Mouse (Mus musculus): ENCODE measurements at regions not wholly inside any gene's neighbourhood (a gene's known extent, or its start where the extent isn't known, plus 50 kb on each side); places are given as distances from the start of the nearest gene placed in this dataset.

DNA sequence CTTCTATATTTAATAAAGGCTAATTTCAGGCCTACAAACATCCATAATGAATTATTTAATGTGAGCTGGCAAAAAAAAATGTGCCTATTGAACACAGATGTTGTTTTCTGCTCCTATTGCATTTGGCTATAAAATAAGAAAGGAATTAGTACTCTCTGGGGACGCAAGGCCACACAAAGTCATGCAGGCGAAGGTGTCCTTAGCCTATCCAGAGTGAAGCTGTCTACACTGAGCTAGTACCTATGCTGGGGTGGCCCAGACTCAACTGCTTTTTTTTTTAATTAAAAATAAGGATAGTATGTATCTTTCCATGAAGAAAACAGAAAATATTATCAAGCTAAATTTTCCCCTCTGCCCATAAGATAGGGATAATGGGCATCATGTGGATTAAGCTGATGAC is 705.7 kb downstream of the Diaph3 start:
- no peaks in the 10 kb centered on the region for H3K9me3 ChIP-seq (replicated peaks)
- H3K4me3 ChIP-seq: no peak overlapping the region
- H3K27ac ChIP-seq (replicated peaks): no peak overlapping the region
- H3K27me3 ChIP-seq (ENCODE audit: low read depth, poor library complexity, severe bottlenecking): no peaks in the 10 kb centered on the region
- no peaks in the 10 kb centered on the region for H3K4me1 ChIP-seq
- no peaks in the 10 kb centered on the region for H3K36me3 ChIP-seq
- DNase-seq (ENCODE audit: low spot score): no peak
- WGBS: 90% methylated on average over 2 of the region's 2 CpGs

DNA sequence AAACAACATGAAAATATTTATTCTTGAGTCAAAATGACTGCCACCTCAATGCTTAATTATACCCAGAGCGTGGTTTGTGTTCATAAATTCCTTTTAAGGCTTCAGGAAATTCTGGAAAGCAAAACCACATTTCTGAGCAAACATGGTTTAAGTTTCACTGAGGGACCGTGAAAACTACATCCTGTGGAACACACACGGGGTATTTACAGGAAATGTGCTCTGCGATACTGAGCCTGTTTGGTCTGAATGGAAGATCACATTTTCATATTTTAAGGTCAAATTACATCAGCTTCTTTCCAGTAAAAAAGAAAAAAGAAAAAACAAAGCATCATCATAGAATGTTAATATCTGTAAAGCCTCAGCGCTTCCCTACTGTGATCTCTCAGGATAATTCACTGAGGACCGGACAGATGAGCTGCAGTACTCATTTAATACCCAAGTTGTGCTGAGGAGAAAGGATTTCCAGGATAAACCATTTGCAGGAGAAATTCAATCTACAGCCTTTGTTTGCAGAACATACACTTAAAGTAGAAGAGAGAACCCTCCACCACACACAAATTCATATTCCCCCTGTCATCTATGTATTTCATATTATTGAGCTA is 709.7 kb downstream of the Diaph3 start:
- H3K36me3 ChIP-seq: no peaks in the 10 kb centered on the region
- no peak overlapping the region for H3K4me3 ChIP-seq
- H3K9me3 ChIP-seq (replicated peaks): no peaks in the 10 kb centered on the region
- no peaks in the 10 kb centered on the region for H3K4me1 ChIP-seq
- H3K27ac ChIP-seq (replicated peaks): no peak overlapping the region
- H3K27me3 ChIP-seq (ENCODE audit: low read depth, poor library complexity, severe bottlenecking): no peaks in the 10 kb centered on the region
- 83% methylated on average over 6 of the region's 6 CpGs for WGBS
- DNase-seq (ENCODE audit: low spot score): no peak

DNA sequence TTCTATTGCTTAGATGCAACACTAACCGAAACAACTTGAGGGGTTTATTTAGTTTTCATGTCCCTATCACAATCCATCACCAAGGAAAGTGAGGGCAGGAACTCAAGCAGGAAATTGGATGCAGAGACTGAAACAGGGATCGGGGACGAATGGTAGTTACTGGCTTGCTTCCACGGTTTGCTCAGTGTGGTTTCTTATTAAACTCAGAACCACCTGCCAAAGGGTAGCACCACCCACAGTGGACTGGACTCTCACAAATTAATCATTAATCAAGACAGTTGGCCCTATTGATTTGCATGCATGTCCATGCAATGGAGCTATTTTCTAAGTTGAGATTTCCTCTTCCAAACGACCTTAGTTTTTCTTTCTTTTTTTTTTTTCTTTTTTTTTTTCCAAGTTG is 719.2 kb downstream of the Diaph3 start:
- H3K4me3 ChIP-seq: no peak overlapping the region
- DNase-seq (ENCODE audit: low spot score): no peak
- 0 out of 2 replicates have a peak, but pooled peaks cover 3% of the 10 kb centered on the region for H3K9me3 ChIP-seq (replicated peaks)
- H3K36me3 ChIP-seq: no peaks in the 10 kb centered on the region
- no peak overlapping the region for H3K27ac ChIP-seq (replicated peaks)
- 79% methylated on average over 5 of the region's 5 CpGs for WGBS
- H3K27me3 ChIP-seq (ENCODE audit: low read depth, poor library complexity, severe bottlenecking): no peaks in the 10 kb centered on the region
- H3K4me1 ChIP-seq: no peaks in the 10 kb centered on the region

DNA sequence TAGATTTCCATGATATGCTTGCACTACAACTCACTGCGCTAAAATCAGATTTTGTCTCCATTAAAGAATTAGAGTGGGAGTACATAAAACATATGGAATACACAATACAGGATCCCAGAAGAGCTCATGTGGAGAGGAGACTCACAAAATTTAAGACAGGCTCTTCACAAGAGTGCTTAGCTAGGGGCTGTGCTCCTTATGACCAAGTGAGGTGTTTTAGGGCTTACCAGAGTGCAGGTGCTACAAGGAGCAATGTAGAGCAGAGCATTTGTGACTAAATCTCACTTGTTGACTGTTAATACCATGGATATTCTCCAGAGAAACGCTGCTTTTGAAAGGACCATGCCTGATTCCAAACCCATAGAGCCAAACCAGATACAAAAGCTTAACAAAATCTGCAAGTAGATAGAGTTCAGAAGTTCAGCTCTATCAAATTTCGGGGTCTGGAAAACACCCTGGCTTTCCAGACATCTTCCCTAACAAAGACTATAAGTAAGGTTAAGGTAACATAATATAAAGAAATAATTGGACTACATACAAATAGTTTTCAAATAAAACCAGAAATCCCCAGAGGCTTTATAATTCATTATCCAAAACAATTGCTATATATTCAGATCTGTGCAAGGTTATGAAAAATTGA is 721.0 kb downstream of the Diaph3 start:
- DNase-seq (ENCODE audit: low spot score): no peak
- Histone ChIP-seq H3K36me3 (no peaks in the 10 kb centered on the region), H3K4me3 (no peak overlapping the region), H3K4me1 (no peaks in the 10 kb centered on the region), H3K27me3 (ENCODE audit: low read depth, poor library complexity, severe bottlenecking) (no peaks in the 10 kb centered on the region), H3K27ac (replicated peaks) (no peak overlapping the region), H3K9me3 (replicated peaks) (0 out of 2 replicates have a peak, but pooled peaks cover 3% of the 10 kb centered on the region)
- WGBS: 95% methylated on average over 3 of the region's 3 CpGs

DNA sequence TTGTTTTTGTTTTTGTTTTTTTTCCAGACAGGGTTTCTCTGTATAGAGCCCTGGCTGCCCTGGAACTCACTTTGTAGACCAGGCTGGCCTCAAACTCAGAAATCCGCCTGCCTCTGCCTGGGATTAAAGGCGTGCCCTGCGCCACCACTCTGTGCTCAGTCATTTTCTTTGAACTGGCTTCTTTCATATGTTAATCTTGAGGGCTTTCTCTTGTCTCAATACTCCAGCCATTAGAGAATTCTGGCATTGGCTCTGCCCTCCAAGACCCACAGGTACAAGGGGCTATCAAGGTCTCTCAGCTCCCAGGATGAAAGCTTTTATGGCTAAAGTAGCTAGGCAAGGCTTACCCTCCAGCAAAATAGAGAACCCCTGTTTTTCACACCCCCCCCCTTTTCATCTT is 744.2 kb downstream of the Diaph3 start:
- WGBS: 84% methylated on average over 3 of the region's 3 CpGs

DNA sequence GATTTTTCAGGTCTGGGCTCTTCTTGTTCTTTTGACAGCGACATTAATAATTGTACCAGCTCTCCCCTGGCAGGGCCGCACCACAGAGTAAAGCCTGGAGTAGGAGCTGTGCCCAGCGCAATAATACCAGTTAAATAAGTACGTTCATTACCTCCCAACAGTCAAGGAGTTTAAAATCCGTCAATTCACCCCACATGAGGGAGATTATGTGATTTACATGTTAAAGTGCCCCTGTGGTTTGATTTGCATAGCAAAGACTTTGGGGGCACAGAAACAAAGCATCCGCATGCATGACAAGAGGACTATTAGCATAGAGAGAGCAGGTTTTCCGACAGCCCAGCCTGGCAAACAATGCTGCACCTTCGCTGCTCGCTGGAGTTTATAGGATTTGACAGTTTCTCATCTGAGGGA is 745.1 kb downstream of the Diaph3 start:
- H3K36me3 ChIP-seq: no peaks in the 10 kb centered on the region
- peak overlapping the region; percentile 39 for H3K4me3 ChIP-seq
- DNase-seq (ENCODE audit: low spot score): peak; percentile 14
- H3K9me3 ChIP-seq (replicated peaks): no peaks in the 10 kb centered on the region
- H3K27ac ChIP-seq (replicated peaks): 0 out of 2 replicates have a peak overlapping the region, but pooled peaks have one; percentile 49
- WGBS: 6% methylated on average over 9 of the region's 9 CpGs
- peaks cover 11% of the 10 kb centered on the region for H3K4me1 ChIP-seq
- peaks cover 24% of the 10 kb centered on the region for H3K27me3 ChIP-seq (ENCODE audit: low read depth, poor library complexity, severe bottlenecking)

More for the DNA sequence above, 744.2 kb downstream of the Diaph3 start:
- Histone ChIP-seq H3K9me3 (replicated peaks) (no peaks in the 10 kb centered on the region), H3K27ac (replicated peaks) (no peak overlapping the region), H3K4me1 (peaks cover 11% of the 10 kb centered on the region), H3K36me3 (no peaks in the 10 kb centered on the region), H3K4me3 (no peak overlapping the region), H3K27me3 (ENCODE audit: low read depth, poor library complexity, severe bottlenecking) (peaks cover 24% of the 10 kb centered on the region)
- DNase-seq (ENCODE audit: low spot score): no peak

DNA sequence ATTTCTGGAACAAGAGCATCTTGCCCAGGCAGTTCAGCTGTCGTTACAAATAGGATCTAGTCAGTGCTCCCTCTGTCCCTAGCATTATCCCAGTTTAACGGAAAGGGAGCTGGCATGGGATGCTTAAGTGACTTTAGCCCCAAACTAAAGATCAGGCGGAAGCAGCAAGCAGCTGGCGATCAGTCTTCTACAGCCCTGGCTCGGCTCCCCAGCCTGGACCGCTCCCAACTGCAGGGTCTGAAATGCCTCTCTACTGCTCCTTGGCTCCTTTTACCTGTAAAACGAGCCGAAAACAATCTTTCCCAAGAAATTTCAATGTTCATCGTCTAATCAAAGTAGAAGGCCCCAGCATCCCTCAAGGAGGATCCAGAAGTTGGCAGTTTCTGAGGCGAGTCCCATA is 745.5 kb downstream of the Diaph3 start:
- 19% methylated on average over 10 of the region's 10 CpGs for WGBS
- Histone ChIP-seq H3K36me3 (no peaks in the 10 kb centered on the region), H3K9me3 (replicated peaks) (no peaks in the 10 kb centered on the region), H3K4me1 (peaks cover 11% of the 10 kb centered on the region), H3K27ac (replicated peaks) (no peak overlapping the region), H3K4me3 (peak overlapping the region; percentile 39; the same call in 1 of the 2 replicates), H3K27me3 (ENCODE audit: low read depth, poor library complexity, severe bottlenecking) (peaks cover 24% of the 10 kb centered on the region)
- peak; percentile 11 for DNase-seq (ENCODE audit: low spot score)

DNA sequence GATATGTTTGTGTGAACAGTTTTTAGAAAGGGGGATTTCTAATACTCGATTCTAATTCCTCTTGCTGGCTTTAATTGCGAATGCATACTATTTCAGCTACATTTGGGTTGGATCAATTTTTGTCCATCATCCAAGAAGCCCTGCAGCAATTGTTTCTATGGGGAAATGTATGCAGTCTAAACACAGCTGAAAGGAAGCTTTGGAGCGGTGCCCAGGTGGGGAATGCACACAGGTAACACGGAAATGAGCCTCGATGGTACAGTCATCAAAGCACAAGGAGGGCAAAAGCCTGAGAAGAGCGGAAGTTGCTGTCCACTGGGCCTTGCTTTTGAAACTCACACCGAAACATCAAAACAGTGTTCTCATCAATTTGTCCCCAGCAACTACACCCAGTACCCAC is 746.0 kb downstream of the Diaph3 start:
- Histone ChIP-seq H3K36me3 (no peaks in the 10 kb centered on the region), H3K4me3 (no peak overlapping the region), H3K27ac (replicated peaks) (no peak overlapping the region), H3K9me3 (replicated peaks) (no peaks in the 10 kb centered on the region), H3K4me1 (peaks cover 11% of the 10 kb centered on the region), H3K27me3 (ENCODE audit: low read depth, poor library complexity, severe bottlenecking) (peaks cover 24% of the 10 kb centered on the region)
- DNase-seq (ENCODE audit: low spot score): no peak
- WGBS: 67% methylated on average over 7 of the region's 7 CpGs

DNA sequence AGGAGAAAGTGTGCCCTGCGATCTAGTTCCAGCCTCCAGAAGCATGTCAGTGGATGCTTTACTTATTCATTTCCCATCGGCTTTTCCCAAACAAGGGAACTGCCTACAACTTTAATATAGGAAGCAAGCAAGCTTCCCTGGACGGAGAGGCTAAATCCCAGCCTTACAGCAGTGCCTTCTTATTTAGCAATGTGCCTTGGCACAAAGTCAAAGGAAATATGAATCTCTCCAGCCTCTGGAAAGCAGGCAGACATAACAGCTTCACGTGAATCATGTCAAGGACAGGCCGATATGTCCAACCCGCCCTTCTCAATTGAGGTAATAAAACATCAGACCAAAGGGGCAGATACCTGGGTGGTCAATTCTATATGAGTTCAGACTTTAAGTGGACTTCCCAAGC is 755.9 kb downstream of the Diaph3 start:
- Histone ChIP-seq H3K4me1 (no peaks in the 10 kb centered on the region), H3K36me3 (no peaks in the 10 kb centered on the region), H3K27ac (replicated peaks) (no peak overlapping the region), H3K4me3 (no peak overlapping the region), H3K27me3 (ENCODE audit: low read depth, poor library complexity, severe bottlenecking) (no peaks in the 10 kb centered on the region), H3K9me3 (replicated peaks) (no peaks in the 10 kb centered on the region)
- no peak for DNase-seq (ENCODE audit: low spot score)
- 86% methylated on average over 6 of the region's 6 CpGs for WGBS

DNA sequence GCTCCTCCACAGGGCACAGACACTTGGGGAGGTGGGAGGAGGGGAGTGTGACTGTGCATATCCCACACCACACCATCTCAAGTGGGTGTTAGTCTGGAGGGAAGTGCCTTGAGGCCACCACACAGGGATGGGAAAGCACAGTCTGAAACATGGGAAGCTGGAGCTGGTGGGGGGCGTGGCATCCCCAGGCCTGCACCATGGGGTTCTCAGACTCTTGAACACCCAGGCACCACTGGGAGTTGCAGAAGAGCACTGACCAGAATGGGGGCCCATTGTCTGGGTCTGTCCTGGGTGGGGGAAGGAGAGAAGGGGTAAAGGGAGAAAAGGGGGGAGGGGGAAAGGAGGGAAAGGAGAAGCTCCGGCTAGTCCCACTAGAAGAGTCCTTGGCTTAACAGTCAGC is 776.0 kb downstream of the Diaph3 start:
- no peak overlapping the region for H3K27ac ChIP-seq (replicated peaks)
- no peaks in the 10 kb centered on the region for H3K9me3 ChIP-seq (replicated peaks)
- DNase-seq (ENCODE audit: low spot score): no peak
- H3K36me3 ChIP-seq: no peaks in the 10 kb centered on the region
- no peak overlapping the region for H3K4me3 ChIP-seq
- WGBS: 84% methylated on average over 2 of the region's 2 CpGs
- peaks cover 8% of the 10 kb centered on the region for H3K4me1 ChIP-seq
- H3K27me3 ChIP-seq (ENCODE audit: low read depth, poor library complexity, severe bottlenecking): no peaks in the 10 kb centered on the region

DNA sequence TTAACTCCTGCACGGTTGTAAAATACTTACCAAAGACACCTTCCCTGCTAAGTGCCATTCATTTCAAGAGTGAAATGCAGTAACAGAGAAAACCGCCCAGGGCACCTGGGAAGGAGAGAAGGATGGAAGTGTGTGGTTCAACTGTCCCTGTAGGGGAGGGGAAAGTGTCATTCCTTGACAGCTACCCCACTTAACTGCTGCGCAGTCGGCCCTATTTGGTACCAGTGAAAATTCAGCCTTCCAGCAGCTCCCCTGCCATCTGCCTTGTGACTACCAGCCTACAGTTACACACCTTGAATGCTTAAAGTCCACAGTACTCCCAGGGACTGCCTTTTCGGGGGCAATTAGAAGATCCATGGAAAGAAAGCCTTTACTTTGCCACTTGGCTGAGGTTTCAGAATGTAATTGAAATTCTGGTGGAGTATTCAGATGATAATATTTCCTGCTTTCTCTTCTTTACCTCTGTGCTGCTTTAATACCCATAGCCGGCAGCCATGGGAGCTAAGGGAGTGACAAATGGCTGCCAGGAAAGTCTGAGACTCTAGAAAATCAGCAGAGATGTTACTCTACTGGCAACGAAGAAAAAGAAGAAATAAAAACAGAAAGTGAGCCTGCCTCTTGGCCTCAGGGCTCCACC is 780.5 kb downstream of the Diaph3 start:
- DNase-seq (ENCODE audit: low spot score): no peak

DNA sequence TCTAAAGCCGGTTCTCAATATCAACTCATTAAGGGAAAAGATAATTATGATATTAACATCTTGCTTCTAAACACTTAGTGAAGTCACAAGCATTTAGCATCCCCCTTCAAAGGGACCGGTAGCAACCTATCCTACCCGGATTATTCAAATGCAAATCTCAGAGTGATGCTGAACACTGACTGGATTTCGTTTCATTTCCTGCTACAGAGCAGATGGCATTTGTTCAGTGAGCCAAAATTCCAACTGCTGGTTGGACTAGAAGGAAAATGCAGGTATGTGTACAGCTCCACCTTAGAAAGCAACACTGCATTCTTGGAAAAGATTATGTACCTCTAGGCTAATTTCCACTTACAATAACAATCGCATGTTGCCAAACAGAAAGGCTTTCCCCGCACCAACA is 782.5 kb downstream of the Diaph3 start:
- Histone ChIP-seq H3K9me3 (replicated peaks) (no peaks in the 10 kb centered on the region), H3K27me3 (ENCODE audit: low read depth, poor library complexity, severe bottlenecking) (no peaks in the 10 kb centered on the region), H3K27ac (replicated peaks) (no peak overlapping the region), H3K4me1 (peaks cover 9% of the 10 kb centered on the region), H3K36me3 (no peaks in the 10 kb centered on the region), H3K4me3 (no peak overlapping the region)
- 80% methylated on average over 6 of the region's 6 CpGs for WGBS
- no peak for DNase-seq (ENCODE audit: low spot score)

More for the DNA sequence above, 780.5 kb downstream of the Diaph3 start:
- Histone ChIP-seq H3K4me3 (no peak overlapping the region), H3K27me3 (ENCODE audit: low read depth, poor library complexity, severe bottlenecking) (no peaks in the 10 kb centered on the region), H3K9me3 (replicated peaks) (no peaks in the 10 kb centered on the region), H3K4me1 (peaks cover 9% of the 10 kb centered on the region), H3K27ac (replicated peaks) (no peak overlapping the region), H3K36me3 (no peaks in the 10 kb centered on the region)
- WGBS: 56% methylated on average over 7 of the region's 7 CpGs

DNA sequence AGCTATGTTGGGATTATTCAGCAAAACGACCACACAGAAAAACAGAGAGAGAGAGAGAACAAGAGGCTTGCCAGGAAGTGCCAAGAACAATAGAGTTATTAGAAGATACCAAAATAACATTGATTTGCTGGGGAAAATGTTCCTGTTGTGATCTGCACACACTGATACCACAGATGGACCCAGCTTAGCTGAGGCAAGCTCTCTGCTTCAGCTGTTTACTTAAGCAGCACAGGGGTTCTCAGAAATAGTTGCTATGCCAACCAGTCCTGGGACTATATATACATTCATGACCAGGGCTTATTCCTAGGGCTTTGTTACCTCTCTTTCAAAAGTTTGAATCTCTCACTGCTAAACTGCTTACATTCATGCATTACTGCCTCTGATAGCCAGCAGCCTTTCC is 790.5 kb downstream of the Diaph3 start:
- Histone ChIP-seq H3K9me3 (replicated peaks) (no peaks in the 10 kb centered on the region), H3K36me3 (no peaks in the 10 kb centered on the region), H3K27me3 (ENCODE audit: low read depth, poor library complexity, severe bottlenecking) (no peaks in the 10 kb centered on the region), H3K27ac (replicated peaks) (no peak overlapping the region), H3K4me1 (peaks cover 13% of the 10 kb centered on the region), H3K4me3 (no peak overlapping the region)
- no peak for DNase-seq (ENCODE audit: low spot score)
- 43% methylated on average over 1 of the region's 1 CpGs for WGBS
